Mouse (Mus musculus) G1E (cell line): Measurements from ENCODE around the gene Erc2. TPM values are rescaled to one million over a fixed set of nuclear protein-coding genes. Genes with fewer than 3 reads are reported as not detected.

Source experiments
- ATAC-seq: 2 replicates; pipeline ENCODE4 v1.8.0; 2016; ENCODE audit warnings: mild to moderate bottlenecking; ENCODE audit not compliant: insufficient number of reproducible peaks, poor library complexity, low FRiP score, severe bottlenecking; ENCODE audit errors: extremely low read depth
- DNase-seq: peaks from one replicate; pipeline ENCODE4 v3.0.0; 2012; ENCODE audit warnings: low spot score
- H3K27me3 ChIP-seq: 2 replicates; pipeline ENCODE4 v1.6.1; 2012; ENCODE audit warnings: mild to moderate bottlenecking, low read length, inconsistent platforms; ENCODE audit not compliant: insufficient read depth
- H3K36me3 ChIP-seq: replicated peaks from 2 replicates; pipeline ENCODE3; 2012; ENCODE audit warnings: mild to moderate bottlenecking, inconsistent platforms
- H3K4me1 ChIP-seq: 2 replicates; pipeline ENCODE4 v1.6.1; 2012; ENCODE audit warnings: low read depth, low read length, inconsistent platforms, mixed read lengths; ENCODE audit not compliant: insufficient read depth
- H3K4me3 ChIP-seq: 2 replicates; pipeline ENCODE4 v1.5.1; 2012; ENCODE audit warnings: low read depth, mild to moderate bottlenecking, inconsistent platforms, low read length, moderate library complexity, mixed read lengths
- H3K9me3 ChIP-seq: replicated peaks from 2 replicates; pipeline ENCODE4 v1.6.1; 2012; ENCODE audit warnings: inconsistent platforms
- CTCF ChIP-seq: IDR thresholded peaks from 2 replicates; pipeline ENCODE4 v1.5.1; 2012; ENCODE audit warnings: low read depth, low read length, inconsistent platforms, mixed read lengths
- GATA1 ChIP-seq: IDR thresholded peaks from 2 replicates; pipeline ENCODE4 v1.6.1; 2012; ENCODE audit warnings: borderline replicate concordance, low read length, inconsistent platforms, mixed read lengths
- GATA2 ChIP-seq: IDR thresholded peaks from 2 replicates; pipeline ENCODE4 v1.6.1; 2012; ENCODE audit warnings: low read depth, low read length, inconsistent platforms, borderline replicate concordance
- POLR2AphosphoS5 ChIP-seq: IDR thresholded peaks from 2 replicates; pipeline ENCODE4 v1.6.1; 2012; ENCODE audit warnings: low read depth, low read length, inconsistent platforms; ENCODE audit not compliant: insufficient replicate concordance
- TAL1 ChIP-seq: conservative IDR thresholded peaks from 2 replicates; pipeline ENCODE4 v1.6.1; 2012; ENCODE audit warnings: low read depth, low read length, inconsistent platforms, mixed read lengths
- polyA plus RNA-seq: library from polyadenylated mRNA; stranded (reverse); fragments of >175 nt; gene quantifications from 2 replicates; pipeline ENCODE4 v1.2.3, GENCODE M21; 2012
- total RNA-seq, 2 experiments: library from RNA; stranded (forward) in 1 of 2; stranded (reverse) in 1 of 2; fragments of 200-1000 nt in 1 of 2; fragments of >200 nt in 1 of 2; fragmentation: Nextera tagmentation in 1 of 2; gene quantifications; 2 replicates each; pipeline ENCODE4 v1.2.3; 2014 to 2017

Gene Erc2
- total and polyA plus RNA-seq, 3 experiments, result 0.49 TPM; not detected in 2

DNA sequence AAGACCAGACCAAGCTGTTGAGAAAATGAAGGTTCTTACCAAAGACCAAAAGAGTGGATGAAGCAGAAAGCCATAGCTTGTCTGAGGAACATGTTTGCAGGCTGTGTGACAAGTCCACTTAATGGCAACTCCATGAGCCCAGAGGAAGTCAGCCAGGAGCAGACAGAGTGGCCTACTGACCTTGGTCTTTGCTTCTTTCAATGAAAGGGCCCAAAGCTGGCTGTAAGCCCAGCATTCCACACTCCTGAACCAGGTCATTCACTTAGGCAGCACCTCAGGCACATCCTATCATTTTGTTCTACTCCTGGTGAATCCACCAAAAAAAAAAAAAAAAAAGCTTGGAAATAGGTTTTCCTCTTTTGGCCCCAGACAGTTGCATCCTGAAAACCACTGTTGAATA is 664.3 kb downstream of the Erc2 start:
- DNase-seq, result no peak
- H3K4me3 ChIP-seq, result no peak overlapping the region
- H3K9me3 ChIP-seq, result peaks cover 11% of the 10 kb centered on the region
- TF ChIP-seq GATA1, result no peak
- TF ChIP-seq TAL1, result no peak
- TF ChIP-seq GATA2, result no peak
- TF ChIP-seq CTCF, result no peak
- no peak for TF ChIP-seq POLR2AphosphoS5
- H3K36me3 ChIP-seq, result no peaks in the 10 kb centered on the region
- no peak for ATAC-seq
- H3K4me1 ChIP-seq, result no peaks in the 10 kb centered on the region
- H3K27me3 ChIP-seq, result no peaks in the 10 kb centered on the region

DNA sequence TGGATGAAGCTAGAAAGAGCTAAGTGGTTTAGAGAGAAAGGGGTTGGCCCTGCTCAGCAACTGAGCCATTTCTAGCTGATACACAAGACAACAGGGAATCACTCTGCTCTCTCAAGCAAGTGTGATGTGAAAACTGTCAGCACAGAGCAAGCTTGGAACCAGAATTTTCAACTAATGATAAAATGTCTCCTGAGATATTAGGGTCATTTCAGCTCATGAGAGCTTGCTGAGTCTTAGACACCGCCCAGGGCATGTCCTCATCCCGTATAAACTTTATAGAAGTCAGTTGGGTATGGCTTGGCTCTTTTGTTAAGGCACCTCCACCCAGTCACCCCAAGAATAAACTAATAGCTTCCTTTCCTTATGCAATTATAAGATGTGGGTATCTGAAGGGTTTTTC is 666.0 kb downstream of the Erc2 start:
- Histone ChIP-seq H3K9me3 (peaks cover 13% of the 10 kb centered on the region), H3K4me1 (no peaks in the 10 kb centered on the region), H3K27me3 (no peaks in the 10 kb centered on the region), H3K4me3 (no peak overlapping the region), H3K36me3 (no peaks in the 10 kb centered on the region)
- DNase-seq (no peak), ATAC-seq (no peak)
- TF ChIP-seq GATA2 (no peak), POLR2AphosphoS5 (no peak), TAL1 (no peak), GATA1 (no peak), CTCF (no peak)

DNA sequence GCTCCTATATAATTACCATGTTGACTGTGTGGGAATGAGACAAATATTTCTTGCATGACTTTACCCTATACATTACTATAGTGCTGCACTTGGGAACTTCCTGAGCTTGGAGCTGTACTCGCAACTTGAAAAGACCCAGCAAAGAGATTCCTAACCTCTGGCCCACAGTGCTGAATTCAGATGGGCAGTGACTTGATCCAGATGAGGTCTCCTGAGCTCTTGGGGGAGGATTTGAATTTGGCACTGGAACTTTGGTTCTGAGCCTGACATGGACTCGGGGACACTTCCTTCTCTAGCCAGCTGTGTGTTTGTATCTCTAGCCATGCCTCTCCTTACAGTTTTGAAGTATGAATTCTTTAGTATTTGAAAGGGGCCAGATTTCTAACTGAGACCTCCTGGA is 666.7 kb downstream of the Erc2 start:
- TF ChIP-seq GATA2 (no peak), TAL1 (no peak), POLR2AphosphoS5 (no peak), CTCF (no peak)
- DNase-seq (no peak), ATAC-seq (no peak)
- Histone ChIP-seq H3K4me1 (no peaks in the 10 kb centered on the region), H3K36me3 (no peaks in the 10 kb centered on the region), H3K4me3 (no peak overlapping the region), H3K27me3 (no peaks in the 10 kb centered on the region), H3K9me3 (peaks cover 9% of the 10 kb centered on the region)

DNA sequence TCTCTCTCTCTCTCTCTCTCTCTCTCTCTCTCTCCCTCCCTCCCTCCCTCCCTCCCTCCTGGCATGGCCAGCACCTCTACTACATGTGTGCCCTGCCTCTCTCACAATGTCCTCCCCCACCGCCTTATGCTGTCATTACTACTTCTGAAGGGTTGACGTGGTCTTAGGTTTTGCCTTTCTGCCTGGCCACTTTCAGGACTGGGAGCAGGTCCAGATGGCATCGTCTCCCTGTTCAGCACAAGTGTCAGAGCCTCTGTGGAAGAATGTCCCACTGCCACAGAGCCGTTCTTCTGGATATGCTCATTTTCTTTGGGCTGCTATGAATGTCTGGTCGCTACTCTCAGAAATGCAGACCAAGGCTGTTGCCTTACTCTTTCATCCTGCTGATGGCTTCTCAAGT is 671.7 kb downstream of the Erc2 start:
- no peaks in the 10 kb centered on the region for H3K36me3 ChIP-seq
- no peak for DNase-seq
- no peaks in the 10 kb centered on the region for H3K27me3 ChIP-seq
- ATAC-seq, result no peak
- H3K4me3 ChIP-seq, result no peak overlapping the region
- H3K4me1 ChIP-seq, result no peaks in the 10 kb centered on the region
- peaks cover 22% of the 10 kb centered on the region for H3K9me3 ChIP-seq
- no peak for TF ChIP-seq TAL1
- no peak for TF ChIP-seq POLR2AphosphoS5
- no peak for TF ChIP-seq GATA1
- no peak for TF ChIP-seq GATA2
- no peak for TF ChIP-seq CTCF

DNA sequence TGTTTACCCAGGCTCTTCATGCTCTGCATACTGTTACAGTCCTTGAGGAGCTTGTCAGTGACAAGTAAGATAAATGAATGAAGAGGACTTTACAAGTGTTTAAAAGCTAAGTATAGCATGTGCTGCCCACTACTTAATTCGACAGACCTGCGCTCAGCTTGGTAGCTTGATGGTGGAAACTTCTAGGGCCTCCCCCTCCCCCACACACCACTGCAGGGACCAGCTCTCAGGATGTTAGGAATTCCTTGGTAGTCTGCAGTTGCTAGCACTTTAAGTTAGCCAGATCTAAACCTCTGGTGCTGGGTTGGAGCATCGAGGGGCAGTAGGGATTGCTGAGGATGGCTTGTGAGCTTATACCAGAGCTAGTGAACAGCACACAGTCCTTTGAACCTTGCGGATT is 672.9 kb downstream of the Erc2 start:
- H3K36me3 ChIP-seq, result no peaks in the 10 kb centered on the region
- H3K9me3 ChIP-seq, result peaks cover 23% of the 10 kb centered on the region
- no peak overlapping the region for H3K4me3 ChIP-seq
- H3K4me1 ChIP-seq, result no peaks in the 10 kb centered on the region
- TF ChIP-seq POLR2AphosphoS5 (no peak), CTCF (no peak), TAL1 (no peak), GATA2 (no peak), GATA1 (no peak)
- no peaks in the 10 kb centered on the region for H3K27me3 ChIP-seq
- no peak for ATAC-seq
- no peak for DNase-seq

DNA sequence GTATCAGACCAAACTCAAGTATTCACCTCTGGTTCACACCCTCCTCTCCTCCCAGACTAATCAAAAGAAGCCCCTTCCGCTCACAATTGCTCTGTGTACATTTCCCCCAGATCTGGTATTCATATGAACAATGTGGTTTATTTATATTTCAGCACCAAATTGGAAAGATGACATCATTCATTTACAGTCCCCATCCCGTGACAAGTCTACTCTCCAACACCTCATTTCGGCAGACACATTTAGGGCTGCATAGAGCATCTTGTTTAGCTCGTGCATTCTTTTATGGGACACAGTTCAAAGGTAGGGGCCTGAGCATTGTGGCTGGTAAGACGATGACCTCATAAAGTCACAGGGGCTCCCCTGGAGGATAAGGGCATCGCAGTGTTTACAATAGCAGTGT is 677.9 kb downstream of the Erc2 start:
- ATAC-seq (no peak), DNase-seq (no peak)
- H3K9me3 ChIP-seq, result peaks cover 27% of the 10 kb centered on the region
- no peaks in the 10 kb centered on the region for H3K4me1 ChIP-seq
- H3K4me3 ChIP-seq, result no peak overlapping the region
- no peaks in the 10 kb centered on the region for H3K27me3 ChIP-seq
- no peaks in the 10 kb centered on the region for H3K36me3 ChIP-seq
- TF ChIP-seq GATA2 (no peak), GATA1 (no peak), CTCF (no peak), TAL1 (no peak), POLR2AphosphoS5 (no peak)
